Mouse (Mus musculus) R1 (cell line): Measurements from ENCODE around the gene Rnf11.

Source experiments
- DNase-seq: peaks from one replicate; pipeline ENCODE4 v3.0.0-alpha.2; 2018; ENCODE audit warnings: low read depth, low spot score

The Rnf11 gene

GRCm38 (mm10) chr4:109444951-109445350 is 39.6 kb downstream of the Rnf11 start:
- no peak for DNase-seq

- no peak for DNase-seq
Observed at GRCm38 (mm10) chr4:109444471-109444870, 40.1 kb downstream of the Rnf11 start.

GRCm38 (mm10) chr4:109442649-109443048 is 41.9 kb downstream of the Rnf11 start:
- no peak for DNase-seq

GRCm38 (mm10) chr4:109442126-109442525 is 42.4 kb downstream of the Rnf11 start:
- DNase-seq = no peak

- no peak for DNase-seq
Observed at GRCm38 (mm10) chr4:109441000-109441399, 43.5 kb downstream of the Rnf11 start.

GRCm38 (mm10) chr4:109440381-109440780 is 44.1 kb downstream of the Rnf11 start:
- no peak for DNase-seq

GRCm38 (mm10) chr4:109439825-109440248 is 44.7 kb downstream of the Rnf11 start:
- no peak for DNase-seq

- no peak for DNase-seq
Observed at GRCm38 (mm10) chr4:109439101-109439500, 45.4 kb downstream of the Rnf11 start.

- DNase-seq = peak; percentile 73
Observed at GRCm38 (mm10) chr4:109437913-109438878, 46.3 kb downstream of the Rnf11 start.

- DNase-seq = no peak
Observed at GRCm38 (mm10) chr4:109434256-109434655, 50.3 kb downstream of the Rnf11 start.

- no peak for DNase-seq
Observed at GRCm38 (mm10) chr4:109433641-109434040, 50.9 kb downstream of the Rnf11 start.

GRCm38 (mm10) chr4:109432668-109433375 is 51.7 kb downstream of the Rnf11 start:
- no peak for DNase-seq

GRCm38 (mm10) chr4:109430854-109431253 is 53.7 kb downstream of the Rnf11 start:
- peak; percentile 94 for DNase-seq

GRCm38 (mm10) chr4:109430250-109430649 is 54.3 kb downstream of the Rnf11 start:
- DNase-seq = no peak

GRCm38 (mm10) chr4:109427058-109427457 is 57.5 kb downstream of the Rnf11 start:
- DNase-seq = no peak

- no peak for DNase-seq
Observed at GRCm38 (mm10) chr4:109423438-109423837, 61.1 kb downstream of the Rnf11 start.

GRCm38 (mm10) chr4:109422436-109422835 is 62.1 kb downstream of the Rnf11 start:
- DNase-seq = no peak

- no peak for DNase-seq
Observed at GRCm38 (mm10) chr4:109421608-109422007, 62.9 kb downstream of the Rnf11 start.

GRCm38 (mm10) chr4:109420138-109420795 is 64.3 kb downstream of the Rnf11 start:
- DNase-seq = peak; percentile 37

GRCm38 (mm10) chr4:109419563-109419962 is 65.0 kb downstream of the Rnf11 start:
- no peak for DNase-seq

GRCm38 (mm10) chr4:109419017-109419416 is 65.5 kb downstream of the Rnf11 start:
- no peak for DNase-seq

- no peak for DNase-seq
Observed at GRCm38 (mm10) chr4:109417998-109418397, 66.5 kb downstream of the Rnf11 start.
